ENCODE assay signal across 21 mouse cellular contexts in genomic region chr1:177452987-177453386, GRCm38 (mm10). TPM values are rescaled to one million over a fixed set of nuclear protein-coding genes. Genes with fewer than 3 reads are reported as not detected.
DNase-seq lines count a peak whose midpoint lies in the region; ATAC-seq and TF ChIP-seq lines count a peak whose summit lies in the region.
"Had no signal": no experiment of that assay in that cellular context is flagged by ENCODE, and none has a peak within 500 bp of the region (broad histone marks: within the 10 kb centered on the region; RNA-seq: fewer than 3 reads in every experiment).

No protein-coding gene starts in this region.

- no peak for TF ChIP-seq CTCF in brain, embryonic 14.5 days (IDR thresholded peaks at IDR 0.05; ENCODE audit: borderline replicate concordance, extremely low read depth, insufficient read depth, insufficient read length)

- no peak for TF ChIP-seq POLR2A in brain, embryonic 14.5 days (IDR thresholded peaks at IDR 0.05; ENCODE audit: borderline replicate concordance, extremely low read depth, insufficient read depth, insufficient read length, poor library complexity, severe bottlenecking)

- peaks cover under 1% of the 10 kb centered on the region for H3K4me1 ChIP-seq in hindbrain, embryonic 16.5 days (ENCODE audit: control insufficient read depth, insufficient read depth, low read depth, low read length)
- H3K4me1 ChIP-seq in hindbrain, embryonic 11.5 days (replicated peaks; ENCODE audit: control insufficient read depth, insufficient read depth, low read length) = peaks cover 4% of the 10 kb centered on the region; the same call in 1 of the 2 replicates
- peaks cover 23% of the 10 kb centered on the region for H3K4me1 ChIP-seq in forebrain, embryonic 16.5 days (replicated peaks; ENCODE audit: control insufficient read depth, insufficient read depth, low read length)
- H3K4me1 ChIP-seq: intestine, embryonic 15.5 days had no signal

- H3K4me2 ChIP-seq in hindbrain, embryonic 16.5 days (ENCODE audit: low read length) = no peak overlapping the region
- H3K4me2 ChIP-seq in hindbrain, embryonic 11.5 days (replicated peaks; ENCODE audit: low read depth, low read length) = no peak overlapping the region
- H3K4me2 ChIP-seq in forebrain, embryonic 16.5 days (ENCODE audit: low read length) = peak overlapping the region; percentile 43
- H3K4me2 ChIP-seq: hindbrain, embryonic 14.5 days; limb, embryonic 12.5 days; liver, embryonic 11.5 days; midbrain, embryonic 11.5 days had no signal

- no peak overlapping the region for H3K4me3 ChIP-seq in hindbrain, embryonic 16.5 days (ENCODE audit: low read length)
- no peak overlapping the region for H3K4me3 ChIP-seq in hindbrain, embryonic 11.5 days (ENCODE audit: low read depth, low read length)
- no peak overlapping the region for H3K4me3 ChIP-seq in forebrain, embryonic 16.5 days (replicated peaks; ENCODE audit: low read length)
- H3K4me3 ChIP-seq: heart, adult 2 months; intestine, embryonic 15.5 days; limb, embryonic 12.5 days had no signal

- H3K27ac ChIP-seq in hindbrain, embryonic 16.5 days (ENCODE audit: low read depth, low read length) = 0 out of 2 replicates have a peak overlapping the region, but pooled peaks have one; percentile 34
- H3K27ac ChIP-seq in hindbrain, embryonic 11.5 days (ENCODE audit: low read depth, low read length) = no peak overlapping the region
- H3K27ac ChIP-seq in forebrain, embryonic 16.5 days (ENCODE audit: low read length) = peak overlapping the region; percentile 78
- H3K27ac ChIP-seq: heart, adult 2 months; hindbrain, embryonic 14.5 days; intestine, embryonic 15.5 days; limb, embryonic 12.5 days had no signal

- H3K9me3 ChIP-seq in hindbrain, embryonic 16.5 days (ENCODE audit: control insufficient read depth, low read length) = no peaks in the 10 kb centered on the region
- H3K9me3 ChIP-seq in hindbrain, embryonic 11.5 days (ENCODE audit: control insufficient read depth, low read length) = no peaks in the 10 kb centered on the region
- H3K9me3 ChIP-seq in forebrain, embryonic 16.5 days (ENCODE audit: control insufficient read depth, low read length) = no peaks in the 10 kb centered on the region
- H3K9me3 ChIP-seq: intestine, embryonic 15.5 days; limb, embryonic 12.5 days had no signal

- H3K36me3 ChIP-seq in hindbrain, embryonic 16.5 days (ENCODE audit: control insufficient read depth, insufficient read depth, low read length) = no peaks in the 10 kb centered on the region
- H3K36me3 ChIP-seq in hindbrain, embryonic 11.5 days (ENCODE audit: control insufficient read depth, insufficient read depth, low read length) = 0 out of 2 replicates have a peak, but pooled peaks cover 4% of the 10 kb centered on the region
- H3K36me3 ChIP-seq in forebrain, embryonic 16.5 days (ENCODE audit: control insufficient read depth, insufficient read depth) = peaks cover 3% of the 10 kb centered on the region; the same call in 1 of the 2 replicates

- 74% methylated on average over 5 of the region's 5 CpGs for whole genome bisulfite sequencing in hindbrain, embryonic 16.5 days
- 73% methylated on average over 5 of the region's 5 CpGs for WGBS in hindbrain, embryonic 11.5 days
- 54% methylated on average over 5 of the region's 5 CpGs for WGBS in forebrain, embryonic 16.5 days

- no peak overlapping the region for H3K9ac ChIP-seq in hindbrain, embryonic 16.5 days (ENCODE audit: low read depth, low read length)
- H3K9ac ChIP-seq in hindbrain, embryonic 11.5 days (ENCODE audit: low read depth, low read length) = no peak overlapping the region
- peak overlapping the region; percentile 40 for H3K9ac ChIP-seq in forebrain, embryonic 16.5 days (replicated peaks; ENCODE audit: low read depth, low read length)
- H3K9ac ChIP-seq: hindbrain, embryonic 14.5 days; intestine, embryonic 15.5 days; limb, embryonic 12.5 days; liver, postnatal 0 days had no signal

- no peak for ATAC-seq in hindbrain, embryonic 16.5 days
- ATAC-seq in hindbrain, embryonic 11.5 days (ENCODE audit: low FRiP score) = no peak
- no peak for ATAC-seq in forebrain, embryonic 16.5 days
- ATAC-seq: CD4-positive, CD25-positive, alpha-beta regulatory T cell, adult 4 months; liver, postnatal 0 days had no signal

- no peaks in the 10 kb centered on the region for H3K27me3 ChIP-seq in hindbrain, embryonic 16.5 days (replicated peaks; ENCODE audit: control insufficient read depth, insufficient read depth, low read length)
- H3K27me3 ChIP-seq in hindbrain, embryonic 11.5 days (ENCODE audit: control insufficient read depth, insufficient read depth, low read length) = no peaks in the 10 kb centered on the region
- no peaks in the 10 kb centered on the region for H3K27me3 ChIP-seq in forebrain, embryonic 16.5 days (replicated peaks; ENCODE audit: control insufficient read depth, insufficient read depth, low read length)
- H3K27me3 ChIP-seq: intestine, embryonic 15.5 days; limb, embryonic 12.5 days had no signal

- DNase-seq in cerebellum, adult 9-10 months = peak; percentile 86
- DNase-seq in cerebellum, postnatal 4 days (ENCODE audit: low spot score in 2 of 2) = no peak
- no peak for DNase-seq in hindbrain, embryonic 11.5 days (ENCODE audit: low spot score)
- peak; percentile 41 for DNase-seq in brain, embryonic 14.5 days (ENCODE audit: low read depth)
- DNase-seq in right cerebral cortex, adult 2 months (ENCODE audit: low spot score in 2 of 2) = no peak
- DNase-seq: adrenal gland, postnatal 14 days; heart, adult 2 months; kidney, adult 8-10 months; kidney, postnatal 10 days; liver, postnatal 0 days; lung, postnatal 10 days; right cerebral cortex, postnatal 4 days; thymus, postnatal 25 days had no signal

RNA-seq across cellular contexts. Expression of gene Zbtb18, which starts 10.8 kb away (rescaled TPM):
- polyA plus RNA-seq in hindbrain, embryonic 16.5 days (2015; fragmentation: Nextera tagmentation; extraction: Ambion mirVana) = 10.5 and 15.4 TPM in 2 replicates
- polyA plus RNA-seq in hindbrain, embryonic 11.5 days (2014; fragmentation: Nextera tagmentation; extraction: Ambion mirVana) = 9.4 and 20.0 TPM in 2 replicates
- 55.5 and 56.4 TPM in 2 replicates for polyA plus RNA-seq in brain, embryonic 14.5 days (2012; rRNA removed)
- 111 and 146 TPM in 2 replicates for polyA plus RNA-seq in forebrain, embryonic 16.5 days (2015; fragmentation: Nextera tagmentation; extraction: Ambion mirVana)

Comparison
In these comparisons a context has a peak if more than half of its experiments do, and no peak if none do; other contexts are left out.
1. DNase-seq: peak in cerebellum, adult 9-10 months (single experiment) and brain, embryonic 14.5 days (single experiment); none in cerebellum, postnatal 4 days (0 of 2), hindbrain, embryonic 11.5 days (single experiment) and right cerebral cortex, adult 2 months (0 of 2).